Mouse (Mus musculus) embryonic facial prominence, embryonic 11.5 days (tissue): Measurements from ENCODE around the gene Lpxn. TPM values are rescaled to one million over a fixed set of nuclear protein-coding genes. Genes with fewer than 3 reads are reported as not detected.

Experiments used
- ATAC-seq: fragments of 200-750 bp; cut with Nextera tagmentation; replicated peaks from 2 replicates; pipeline ENCODE4 v1.8.0; 2017; ENCODE audit warnings: low read depth; ENCODE audit not compliant: insufficient number of reproducible peaks, low FRiP score, low TSS enrichment
- DNase-seq: peaks from one replicate; pipeline ENCODE4 v3.0.0-alpha.2; 2015; ENCODE audit warnings: low spot score
- H3K27ac ChIP-seq: fragments of 300-500 bp; sonication (generic); replicated peaks from 2 replicates; pipeline ENCODE4 v1.5.1; 2014; ENCODE audit warnings: mild to moderate bottlenecking, low read depth, low read length, control low read depth
- H3K27me3 ChIP-seq: fragments of 300-500 bp; sonication (generic); 2 replicates; pipeline ENCODE4 v1.6.1; 2014; ENCODE audit warnings: mild to moderate bottlenecking, low read length, moderate library complexity, mixed read lengths; ENCODE audit not compliant: control insufficient read depth, insufficient read depth
- H3K36me3 ChIP-seq: fragments of 300-500 bp; sonication (generic); replicated peaks from 2 replicates; pipeline ENCODE4 v1.6.1; 2014; ENCODE audit warnings: low read depth, mild to moderate bottlenecking, low read length, moderate library complexity, mixed read lengths; ENCODE audit not compliant: control insufficient read depth, insufficient read depth
- H3K4me1 ChIP-seq: fragments of 300-500 bp; sonication (generic); 2 replicates; pipeline ENCODE4 v1.6.1; 2014; ENCODE audit warnings: low read length, mixed read lengths; ENCODE audit not compliant: control insufficient read depth, insufficient read depth
- H3K4me2 ChIP-seq: fragments of 300-500 bp; sonication (generic); 2 replicates; pipeline ENCODE4 v1.6.1; 2014; ENCODE audit warnings: low read depth, mild to moderate bottlenecking, control low read depth, low read length, moderate library complexity
- H3K4me3 ChIP-seq: fragments of 300-500 bp; sonication (generic); 2 replicates; pipeline ENCODE4 v1.5.1; 2014; ENCODE audit warnings: low read depth, low read length, control low read depth
- H3K9ac ChIP-seq: fragments of 300-500 bp; sonication (generic); replicated peaks from 2 replicates; pipeline ENCODE4 v1.6.1; 2014; ENCODE audit warnings: mild to moderate bottlenecking, control low read depth, low read length
- H3K9me3 ChIP-seq: fragments of 300-500 bp; sonication (generic); replicated peaks from 2 replicates; pipeline ENCODE4 v1.6.1; 2016; ENCODE audit warnings: mild to moderate bottlenecking, low read length, inconsistent platforms, mixed read lengths; ENCODE audit not compliant: control insufficient read depth
- WGBS: fragments of 180-500 bp; shearing (Covaris S2); extraction: QIAGEN DNeasy Blood & Tissue Kit; methylation state at CpG from one replicate; pipeline ENCODE4 v1.1.7; 2014; 5-methylcytosine and 5-hydroxymethylcytosine counted together
- polyA plus RNA-seq: library from polyadenylated mRNA; unstranded; fragments of >200 nt; fragmentation: Nextera tagmentation; extraction: Ambion mirVana; gene quantifications from 2 replicates; pipeline ENCODE4 v1.2.1, GENCODE M21; 2014

Gene Lpxn
- polyA plus RNA-seq = 0.77 and 0.80 TPM in 2 replicates

DNA sequence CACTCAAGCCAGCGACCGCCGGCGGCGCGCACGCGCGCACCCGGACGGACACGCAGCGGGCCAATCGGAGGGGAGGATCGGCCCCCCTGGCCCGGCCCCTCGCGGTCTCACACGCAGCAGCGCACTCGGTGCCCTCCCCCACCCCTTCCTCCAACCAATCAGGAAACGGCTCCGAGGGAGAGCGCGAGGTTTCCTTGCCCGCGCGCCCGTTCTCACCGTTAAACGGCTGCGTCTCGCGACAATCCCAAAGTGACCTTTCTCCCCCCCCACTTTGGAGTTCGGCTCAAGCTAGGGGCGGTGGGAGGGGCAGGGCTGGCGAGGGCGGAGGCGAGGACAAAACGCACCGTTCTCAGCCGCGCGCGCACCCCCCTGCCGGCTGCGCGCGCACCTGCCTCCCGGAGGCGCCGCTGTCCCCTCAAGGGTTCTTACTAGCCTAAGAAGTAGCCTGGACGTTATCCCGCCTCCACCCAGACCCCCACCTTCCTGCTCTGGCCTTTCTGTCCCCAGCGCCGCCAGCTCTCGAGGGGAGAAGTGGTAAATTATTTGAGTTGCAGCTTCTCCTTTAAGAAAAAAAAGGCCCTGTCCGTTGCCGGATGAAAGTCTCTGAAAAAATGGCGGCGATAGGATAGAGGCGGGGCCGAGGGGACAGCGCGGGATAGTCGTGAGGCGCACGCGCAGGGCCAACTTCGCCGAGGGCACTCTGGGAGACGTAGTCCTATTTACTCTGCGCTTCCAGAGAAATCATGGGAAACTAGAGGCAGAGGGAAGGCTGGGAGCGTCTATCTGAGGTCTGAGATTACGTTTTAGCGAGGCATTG, at the start of gene Lpxn, which contains the start of gene Zfp91:
TSS of gene Lpxn (plus strand) at position 683 of the 817 bp plus-strand sequence.
TSS of gene Zfp91 (minus strand) at position 616 of the 817 bp plus-strand sequence.
- ATAC-seq (peak; percentile 97), DNase-seq (peak; percentile 98)
- peak within 1 kb of the TSS; percentile 92 for H3K4me3 ChIP-seq
- H3K9me3 ChIP-seq = no peaks in the 10 kb centered on the region
- peak within 1 kb of the TSS; percentile 98 for H3K9ac ChIP-seq
- H3K27ac ChIP-seq = peak within 1 kb of the TSS; percentile 100
- no peaks in the 10 kb centered on the region for H3K36me3 ChIP-seq
- under 1% methylated on average over 53 of the region's 76 CpGs for WGBS
- H3K4me1 ChIP-seq = no peaks in the 10 kb centered on the region
- H3K27me3 ChIP-seq = no peaks in the 10 kb centered on the region
- peak within 1 kb of the TSS; percentile 77 for H3K4me2 ChIP-seq

DNA sequence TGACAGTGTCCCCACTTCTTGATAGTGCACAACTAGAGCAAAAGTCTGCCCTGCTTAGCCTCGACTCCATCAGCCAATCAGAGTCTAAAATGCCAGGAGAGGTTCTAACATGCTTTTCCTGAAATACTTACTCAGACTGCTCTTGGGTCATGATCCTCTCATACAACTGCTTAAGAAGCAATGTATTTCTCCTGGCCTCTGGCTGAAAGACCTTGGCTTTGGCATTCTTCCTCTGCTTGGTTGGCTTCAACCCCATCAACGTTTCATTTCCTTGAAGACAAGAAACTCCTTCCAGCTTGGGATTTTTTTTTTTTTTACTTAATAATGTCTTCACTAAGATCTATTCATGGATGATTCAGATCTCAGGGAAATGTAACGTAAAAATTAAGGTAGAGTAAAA, 39.7 kb upstream of the Lpxn start:
- 85% methylated on average over 3 of the region's 3 CpGs for WGBS
- no peaks in the 10 kb centered on the region for H3K4me1 ChIP-seq
- H3K9ac ChIP-seq = no peak overlapping the region
- no peak for ATAC-seq
- DNase-seq = no peak
- H3K36me3 ChIP-seq = no peaks in the 10 kb centered on the region
- no peaks in the 10 kb centered on the region for H3K9me3 ChIP-seq
- H3K27me3 ChIP-seq = no peaks in the 10 kb centered on the region
- H3K4me3 ChIP-seq = no peak overlapping the region
- no peak overlapping the region for H3K27ac ChIP-seq
- no peak overlapping the region for H3K4me2 ChIP-seq

DNA sequence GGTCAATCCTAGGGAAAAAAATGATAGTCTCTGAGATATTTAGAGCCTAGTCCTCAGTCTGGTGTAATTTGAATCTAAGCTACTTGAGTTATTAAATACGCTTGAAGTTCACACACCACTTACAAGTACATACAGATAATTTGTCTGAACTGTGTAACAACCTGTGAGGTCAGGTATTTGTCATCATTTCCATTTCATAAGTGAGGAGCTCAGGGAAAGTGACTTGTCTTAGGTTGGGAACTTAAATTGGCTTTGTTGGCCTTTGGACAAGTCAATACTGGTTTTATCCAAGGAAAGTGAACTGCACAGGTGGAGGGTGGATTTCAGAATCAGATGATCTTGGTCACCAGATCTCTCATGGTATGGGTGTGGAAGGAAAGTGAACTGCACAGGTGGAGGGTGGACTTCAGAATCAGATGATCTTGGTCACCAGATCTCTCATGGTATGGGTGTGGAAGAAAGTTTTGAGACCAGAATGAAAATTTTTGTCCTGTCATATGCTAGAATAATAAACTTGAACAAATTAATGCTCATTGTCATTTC, 37.0 kb upstream of the Lpxn start:
- WGBS = 83% methylated on average over 1 of the region's 1 CpGs

DNA sequence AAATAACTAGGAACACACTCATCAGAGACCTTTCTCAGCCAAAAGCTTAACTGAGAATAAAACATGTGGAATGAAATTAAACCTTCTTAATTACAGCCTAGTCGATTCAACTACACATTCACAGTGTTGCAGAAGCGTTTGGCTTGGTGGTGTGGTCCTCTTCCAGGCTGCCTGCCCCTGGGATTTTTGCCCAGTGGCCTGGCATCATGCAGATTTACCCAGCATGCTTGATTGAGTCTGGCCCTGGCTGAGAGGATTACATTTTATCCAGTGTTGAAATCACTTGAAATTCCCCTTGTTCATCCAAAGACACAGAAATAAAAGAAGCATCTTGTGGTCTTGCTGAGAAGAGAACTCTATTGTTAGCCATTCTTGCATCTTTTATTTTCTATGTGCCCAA, 36.3 kb upstream of the Lpxn start:
- Histone ChIP-seq H3K9me3 (no peaks in the 10 kb centered on the region), H3K27ac (no peak overlapping the region)

More for the DNA sequence above, 37.0 kb upstream of the Lpxn start:
- no peaks in the 10 kb centered on the region for H3K36me3 ChIP-seq
- no peak overlapping the region for H3K9ac ChIP-seq
- no peak overlapping the region for H3K27ac ChIP-seq
- H3K4me1 ChIP-seq = no peaks in the 10 kb centered on the region
- DNase-seq (no peak), ATAC-seq (no peak)
- H3K4me2 ChIP-seq = no peak overlapping the region
- H3K27me3 ChIP-seq = no peaks in the 10 kb centered on the region
- H3K4me3 ChIP-seq = no peak overlapping the region
- no peaks in the 10 kb centered on the region for H3K9me3 ChIP-seq

DNA sequence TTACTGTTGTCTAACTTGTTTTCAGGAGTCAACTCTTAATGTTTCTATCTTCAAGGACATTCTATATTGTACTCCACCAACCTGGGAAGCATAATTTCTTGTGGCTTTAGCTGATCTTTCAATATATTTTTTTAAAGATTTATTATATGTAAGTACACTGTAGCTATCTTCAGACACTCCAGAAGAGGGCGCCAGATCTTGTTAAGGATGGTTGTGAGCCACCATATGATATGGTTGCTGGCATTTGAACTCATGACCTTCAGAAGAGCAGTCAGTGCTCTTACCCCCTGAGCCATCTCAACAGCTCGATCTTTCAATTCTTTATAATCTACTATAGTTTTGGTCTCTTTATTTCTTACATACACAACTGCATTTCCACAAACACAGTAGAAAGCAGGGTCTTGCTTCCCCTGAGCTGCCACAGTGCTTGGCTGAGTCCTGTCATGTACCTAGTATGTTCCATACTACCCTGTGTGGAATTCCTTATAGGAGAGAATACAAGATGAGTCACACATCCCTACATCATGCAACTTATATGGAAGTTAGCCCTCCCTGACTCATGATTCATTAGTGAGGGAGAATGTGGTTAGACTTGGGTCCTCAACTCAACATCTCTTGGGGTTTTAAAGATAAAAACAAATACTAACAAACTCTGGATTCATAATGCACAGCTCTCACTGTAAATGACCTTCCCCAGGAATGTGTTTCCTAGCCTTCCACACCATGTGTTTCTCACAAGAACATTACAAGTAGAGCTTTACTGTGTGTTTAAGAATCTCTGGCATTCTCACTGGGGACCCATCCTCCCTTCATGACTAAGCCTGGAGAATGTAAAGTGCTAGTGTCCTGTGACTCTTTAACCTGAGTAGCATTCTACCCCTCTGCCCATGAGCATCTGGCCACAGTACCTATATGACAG, 33.5 kb upstream of the Lpxn start:
- H3K4me2 ChIP-seq = no peak overlapping the region
- ATAC-seq (no peak), DNase-seq (no peak)
- WGBS = 63% methylated on average over 2 of the region's 2 CpGs
- no peak overlapping the region for H3K4me3 ChIP-seq
- H3K9me3 ChIP-seq = no peaks in the 10 kb centered on the region
- H3K4me1 ChIP-seq = no peaks in the 10 kb centered on the region
- H3K27me3 ChIP-seq = no peaks in the 10 kb centered on the region
- no peaks in the 10 kb centered on the region for H3K36me3 ChIP-seq
- no peak overlapping the region for H3K9ac ChIP-seq
- no peak overlapping the region for H3K27ac ChIP-seq

More for the DNA sequence above, 36.3 kb upstream of the Lpxn start:
- DNase-seq = no peak
- H3K27me3 ChIP-seq = no peaks in the 10 kb centered on the region
- no peak overlapping the region for H3K4me2 ChIP-seq
- H3K4me1 ChIP-seq = no peaks in the 10 kb centered on the region
- WGBS = 86% methylated on average over 2 of the region's 2 CpGs
- H3K36me3 ChIP-seq = no peaks in the 10 kb centered on the region
- no peak for ATAC-seq
- H3K9ac ChIP-seq = no peak overlapping the region
- H3K4me3 ChIP-seq = no peak overlapping the region

DNA sequence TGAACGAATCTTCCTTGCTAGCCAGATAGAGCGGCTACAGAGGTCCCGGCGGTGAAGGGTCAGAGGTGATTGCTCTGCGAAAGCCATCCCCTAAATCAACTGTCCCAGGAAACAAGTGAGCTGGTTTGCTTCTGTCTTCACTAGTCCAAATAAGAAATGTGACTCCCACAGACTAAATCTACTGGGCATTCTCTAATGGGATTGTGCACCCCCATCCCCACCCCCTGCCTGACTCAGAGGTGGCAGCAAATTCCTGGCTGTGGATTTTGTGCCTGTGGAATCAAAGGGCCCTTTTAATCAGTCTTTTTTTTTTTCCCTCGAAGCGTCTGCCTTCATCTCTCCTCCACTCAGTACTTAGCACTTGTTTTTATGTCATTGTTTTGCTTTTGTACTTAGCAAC, 30.7 kb upstream of the Lpxn start, which contains the start of gene Cntf:
TSS of gene Cntf (minus strand) at position 325 of the 400 bp plus-strand sequence.
- Histone ChIP-seq H3K9me3 (no peaks in the 10 kb centered on the region), H3K4me3 (no peak within 1 kb of the TSS), H3K4me2 (no peak within 1 kb of the TSS), H3K27me3 (no peaks in the 10 kb centered on the region), H3K4me1 (no peaks in the 10 kb centered on the region), H3K36me3 (no peaks in the 10 kb centered on the region; the same call in 1 of the 2 replicates), H3K27ac (no peak within 1 kb of the TSS), H3K9ac (no peak within 1 kb of the TSS)
- WGBS = 66% methylated on average over 7 of the region's 7 CpGs
- DNase-seq (no peak), ATAC-seq (no peak)

DNA sequence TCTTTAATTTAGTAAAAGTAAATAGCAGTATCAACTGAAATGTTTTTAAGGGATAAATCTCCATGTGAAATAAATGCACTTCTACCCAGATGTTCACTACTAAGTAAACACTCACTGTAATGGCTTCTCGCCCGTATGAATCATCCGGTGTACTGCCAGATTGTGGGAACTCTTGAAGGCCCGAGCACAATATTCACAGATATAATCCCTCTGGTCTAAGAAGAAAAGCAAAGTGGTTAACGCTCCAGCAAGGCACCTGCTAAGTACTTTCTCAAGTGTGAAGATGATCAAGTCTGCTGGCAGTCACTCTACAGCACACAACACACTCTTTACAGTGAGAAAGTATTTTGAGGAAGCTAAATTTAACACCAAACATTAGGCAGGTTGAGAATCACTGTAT, 25.1 kb upstream of the Lpxn start:
- ATAC-seq (no peak), DNase-seq (no peak)
- Histone ChIP-seq H3K4me2 (no peak overlapping the region), H3K27ac (no peak overlapping the region), H3K9ac (no peak overlapping the region), H3K4me1 (no peaks in the 10 kb centered on the region), H3K27me3 (no peaks in the 10 kb centered on the region), H3K4me3 (no peak overlapping the region), H3K9me3 (no peaks in the 10 kb centered on the region), H3K36me3 (no peaks in the 10 kb centered on the region; the same call in 1 of the 2 replicates)
- 94% methylated on average over 5 of the region's 5 CpGs for WGBS
